Mouse (Mus musculus) E14TG2a.4 (cell line): Measurements from ENCODE around the gene Gm35549.

Source experiments
- CTCF ChIP-seq: conservative IDR thresholded peaks from 2 replicates; pipeline ENCODE4 v1.5.1; 2014; ENCODE audit warnings: low read length
- NANOG ChIP-seq: IDR thresholded peaks from 2 replicates; pipeline ENCODE4 v1.6.1; 2014; ENCODE audit warnings: borderline replicate concordance, low read length, mixed read lengths
- POU5F1 ChIP-seq: IDR thresholded peaks from 2 replicates; pipeline ENCODE4 v1.6.1; 2014; ENCODE audit warnings: low read length, borderline replicate concordance

- no peak for TF ChIP-seq CTCF
- TF ChIP-seq NANOG: no peak
- TF ChIP-seq POU5F1: no peak
These were observed 19.9 kb upstream of the Gm35549 start for GRCm38 (mm10) chr9:122863731-122864130.
